Mouse (Mus musculus) frontal cortex, postnatal 25 days (tissue): ENCODE results near the gene Ankrd33b.

Experiments used
- DNase-seq, 2 experiments: peaks; one replicate each; pipeline ENCODE4 v3.0.0; 2022; ENCODE audit warnings: low spot score in 2 of 2

Gene Ankrd33b

GRCm38 (mm10) chr15:31338656-31339291 is 28.8 kb downstream of the Ankrd33b start:
- DNase-seq: no peak

GRCm38 (mm10) chr15:31337983-31338382 is 29.5 kb downstream of the Ankrd33b start:
- DNase-seq: no peak

GRCm38 (mm10) chr15:31337192-31337741 is 30.3 kb downstream of the Ankrd33b start:
- peak; percentile 57 to 72 for DNase-seq

GRCm38 (mm10) chr15:31336685-31337084 is 30.8 kb downstream of the Ankrd33b start:
- DNase-seq: no peak

- DNase-seq: no peak
Observed at GRCm38 (mm10) chr15:31334829-31335228, 32.7 kb downstream of the Ankrd33b start.

- DNase-seq: no peak
Observed at GRCm38 (mm10) chr15:31332541-31333163, 34.9 kb downstream of the Ankrd33b start.

GRCm38 (mm10) chr15:31331742-31332141 is 35.8 kb downstream of the Ankrd33b start:
- DNase-seq: no peak

- DNase-seq: no peak
Observed at GRCm38 (mm10) chr15:31328082-31328614, 39.4 kb downstream of the Ankrd33b start.

- DNase-seq: no peak
Observed at GRCm38 (mm10) chr15:31325660-31326354, 41.7 kb downstream of the Ankrd33b start.

- DNase-seq: no peak
Observed at GRCm38 (mm10) chr15:31324551-31324950, 43.0 kb downstream of the Ankrd33b start.

GRCm38 (mm10) chr15:31323684-31324083 is 43.8 kb downstream of the Ankrd33b start:
- no peak for DNase-seq

GRCm38 (mm10) chr15:31320598-31321377 is 46.7 kb downstream of the Ankrd33b start:
- no peak for DNase-seq

GRCm38 (mm10) chr15:31319046-31319445 is 48.5 kb downstream of the Ankrd33b start:
- DNase-seq: no peak

- DNase-seq: no peak
Observed at GRCm38 (mm10) chr15:31318158-31318955, 49.2 kb downstream of the Ankrd33b start.

- no peak for DNase-seq
Observed at GRCm38 (mm10) chr15:31317056-31317805, 50.3 kb downstream of the Ankrd33b start.

- DNase-seq: peak; percentile 64 to 75
Observed at GRCm38 (mm10) chr15:31315630-31316231, 51.8 kb downstream of the Ankrd33b start.

GRCm38 (mm10) chr15:31312001-31312400 is 55.5 kb downstream of the Ankrd33b start:
- no peak for DNase-seq

- DNase-seq: no peak
Observed at GRCm38 (mm10) chr15:31309526-31309925, 58.0 kb downstream of the Ankrd33b start.

- no peak for DNase-seq
Observed at GRCm38 (mm10) chr15:31306726-31307125, 60.8 kb downstream of the Ankrd33b start.

GRCm38 (mm10) chr15:31305181-31305580 is 62.3 kb downstream of the Ankrd33b start:
- DNase-seq: no peak
